Mouse (Mus musculus): ENCODE measurements around the gene Ssh2.
A peak's percentile ranks its signal among the peaks of the same experiment; 100 is the strongest.

Gene Ssh2

DNA sequence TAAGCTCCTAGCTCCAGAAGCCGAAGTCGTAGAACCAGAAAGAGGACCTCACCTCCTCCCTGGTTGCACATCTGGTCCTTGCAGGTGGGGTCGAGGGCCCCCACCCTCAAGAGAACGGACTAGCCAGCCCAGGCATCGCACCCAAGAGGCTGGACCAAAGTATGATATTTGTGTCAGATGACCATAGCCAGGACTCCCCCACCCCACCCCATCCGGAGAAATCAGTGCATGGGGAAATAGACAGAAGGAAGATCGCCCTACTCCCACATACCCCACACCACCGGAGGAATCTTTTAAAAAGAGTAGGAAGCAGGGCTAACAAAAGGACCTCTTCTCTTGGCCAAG lies 247.0 kb downstream of the Ssh2 start:
- no peak for DNase-seq (ENCODE audit: low spot score)

DNA sequence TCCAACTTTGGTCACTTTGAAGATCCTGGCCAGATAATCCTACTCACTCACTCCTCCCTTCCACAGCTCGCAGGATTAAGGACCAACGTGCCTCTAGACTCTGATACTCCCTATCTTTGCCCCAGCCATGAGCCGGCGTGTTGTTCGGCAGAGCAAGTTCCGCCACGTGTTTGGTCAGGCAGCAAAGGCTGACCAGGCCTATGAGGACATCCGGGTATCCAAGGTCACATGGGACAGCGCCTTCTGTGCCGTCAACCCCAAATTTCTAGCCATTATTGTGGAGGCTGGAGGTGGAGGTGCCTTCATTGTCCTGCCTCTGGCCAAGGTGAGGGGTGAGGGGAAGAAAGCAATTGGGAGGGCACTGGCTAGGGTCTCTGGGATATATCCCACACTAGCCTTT lies 247.7 kb downstream of the Ssh2 start:
- no peak for DNase-seq (ENCODE audit: low spot score)

DNA sequence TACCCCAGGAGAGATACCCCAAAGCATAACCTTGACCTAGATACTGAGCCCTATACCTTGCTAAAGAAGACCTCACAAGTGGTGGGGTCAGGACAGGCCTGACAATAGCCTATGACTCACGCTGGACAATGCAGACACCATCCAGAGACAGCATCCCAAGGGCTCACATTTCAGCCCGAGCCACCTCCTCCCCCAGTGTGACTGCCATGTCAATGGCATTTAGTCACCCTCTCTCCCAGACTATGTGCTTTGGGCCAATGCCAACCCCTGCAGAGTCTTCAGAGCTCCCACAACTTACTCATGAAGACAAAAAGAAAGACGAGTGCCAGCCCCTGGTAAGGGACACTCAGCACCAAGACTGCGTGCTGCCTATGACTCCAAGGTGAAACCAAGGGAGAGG lies 248.6 kb downstream of the Ssh2 start:
- no peak for DNase-seq (ENCODE audit: low spot score)

DNA sequence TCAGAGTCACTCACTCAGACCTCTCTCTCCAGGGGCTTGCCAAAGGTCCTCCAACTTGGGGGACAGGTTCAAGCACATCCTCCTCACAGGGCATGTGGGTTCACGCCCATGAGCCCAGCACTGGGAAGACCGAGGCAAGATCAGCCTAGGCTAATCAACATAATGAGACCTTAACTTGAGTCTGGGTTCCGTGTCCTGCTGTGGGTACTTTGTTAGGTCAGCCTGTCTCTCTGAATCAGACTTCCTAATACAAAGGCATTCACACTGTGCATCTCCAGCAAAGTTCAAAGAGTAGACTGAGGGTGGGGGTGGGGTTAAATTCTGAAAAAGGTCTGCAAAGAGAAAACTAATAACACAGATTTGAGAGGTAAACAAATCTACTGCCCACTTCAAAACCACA lies 249.0 kb downstream of the Ssh2 start:
- DNase-seq (ENCODE audit: low spot score), result no peak

DNA sequence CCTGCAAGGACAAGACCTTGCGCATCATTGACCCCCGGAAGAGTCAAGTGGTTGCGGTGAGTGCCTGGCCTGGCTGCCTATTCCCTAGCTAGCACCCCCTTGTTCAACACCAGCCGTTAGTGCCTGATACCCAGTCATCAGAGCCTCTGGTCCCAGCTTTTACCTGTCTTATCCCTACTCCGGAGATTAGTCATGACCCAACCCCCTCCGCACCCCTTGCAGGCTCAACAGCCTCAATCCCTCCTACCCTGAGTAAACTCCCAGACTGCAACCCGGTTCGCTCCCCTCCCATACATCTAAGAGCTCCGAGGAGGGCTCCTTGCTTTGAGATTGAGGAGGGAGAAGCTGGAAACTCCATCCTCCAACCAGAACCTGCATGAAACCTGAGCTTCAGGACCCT lies 250.5 kb downstream of the Ssh2 start:
- DNase-seq (ENCODE audit: low spot score), result no peak

DNA sequence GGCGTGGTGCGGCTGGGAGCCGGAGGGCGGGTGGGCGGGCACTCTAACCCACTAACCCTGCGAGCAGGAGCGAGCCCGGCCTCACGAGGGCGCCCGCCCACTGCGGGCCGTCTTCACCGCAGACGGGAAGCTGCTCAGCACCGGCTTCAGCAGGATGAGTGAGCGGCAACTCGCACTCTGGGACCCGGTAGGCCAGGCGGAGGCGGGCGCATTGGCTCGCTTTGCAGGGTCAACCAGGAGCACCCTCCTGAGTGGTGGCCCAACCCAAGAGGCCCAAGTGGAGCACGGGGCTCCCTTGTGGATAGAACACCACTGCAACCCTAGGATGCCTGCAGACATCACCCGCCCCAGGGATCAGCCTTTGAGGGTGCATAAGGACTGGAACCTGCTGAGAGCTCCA lies 251.1 kb downstream of the Ssh2 start:
- peak; percentile 63 for DNase-seq (ENCODE audit: low spot score)

DNA sequence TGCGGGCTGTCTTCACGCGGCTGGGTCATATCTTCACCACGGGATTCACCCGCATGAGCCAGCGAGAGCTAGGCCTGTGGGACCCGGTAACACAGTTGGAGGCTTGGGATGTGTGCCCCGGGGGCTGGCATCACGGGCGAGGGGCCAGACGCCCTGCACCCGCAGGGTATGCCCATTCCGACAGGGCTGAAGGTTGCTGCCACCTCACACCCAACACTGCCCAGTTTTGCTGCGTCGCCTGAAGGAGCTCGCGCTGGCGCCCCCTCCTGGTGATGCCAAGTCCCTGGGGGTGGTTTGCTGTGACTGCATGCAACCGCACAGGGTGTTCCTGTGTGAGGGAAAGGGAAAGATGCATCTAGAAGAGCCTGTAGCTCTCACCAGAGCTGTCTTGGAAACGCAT lies 251.7 kb downstream of the Ssh2 start:
- peak; percentile 73 for DNase-seq (ENCODE audit: low spot score)

DNA sequence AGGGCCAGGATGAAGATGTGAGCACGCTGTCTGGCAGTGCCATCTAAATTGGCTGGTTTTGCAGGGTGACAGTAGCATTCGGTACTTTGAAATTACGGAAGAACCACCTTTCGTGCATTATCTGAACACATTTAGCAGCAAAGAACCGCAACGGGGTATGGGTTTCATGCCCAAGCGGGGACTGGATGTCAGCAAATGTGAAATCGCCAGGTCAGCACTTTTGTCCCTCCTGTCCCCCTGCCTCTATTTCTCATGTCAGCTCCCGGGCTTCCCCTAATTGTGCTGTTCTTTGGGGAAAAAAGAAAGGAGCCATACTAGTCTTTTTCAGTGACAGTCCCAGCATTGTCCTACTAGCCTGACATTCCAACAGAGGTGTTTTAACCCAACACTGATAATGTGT lies 252.3 kb downstream of the Ssh2 start:
- no peak for DNase-seq (ENCODE audit: low spot score)

DNA sequence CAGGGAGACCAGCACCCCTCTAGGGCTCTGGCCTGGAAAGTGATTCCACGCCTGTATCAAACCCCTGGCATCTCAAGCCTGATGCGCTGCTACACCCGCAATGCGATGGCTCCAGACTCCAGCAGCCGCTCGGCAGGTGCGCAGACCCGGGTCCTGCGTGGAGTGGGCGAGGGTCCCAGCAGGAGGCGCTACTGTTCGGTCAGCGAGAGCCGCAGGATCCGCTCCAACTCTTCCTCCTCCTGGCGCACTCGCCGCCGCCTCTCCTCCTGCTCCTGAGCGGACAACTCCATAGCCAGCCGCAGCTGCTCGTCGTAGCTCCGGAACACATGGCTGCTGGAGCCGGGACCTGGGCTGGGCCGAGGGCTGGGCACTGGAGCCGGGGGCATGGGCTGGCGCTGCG lies 255.3 kb downstream of the Ssh2 start:
- no peak for DNase-seq (ENCODE audit: low spot score)

DNA sequence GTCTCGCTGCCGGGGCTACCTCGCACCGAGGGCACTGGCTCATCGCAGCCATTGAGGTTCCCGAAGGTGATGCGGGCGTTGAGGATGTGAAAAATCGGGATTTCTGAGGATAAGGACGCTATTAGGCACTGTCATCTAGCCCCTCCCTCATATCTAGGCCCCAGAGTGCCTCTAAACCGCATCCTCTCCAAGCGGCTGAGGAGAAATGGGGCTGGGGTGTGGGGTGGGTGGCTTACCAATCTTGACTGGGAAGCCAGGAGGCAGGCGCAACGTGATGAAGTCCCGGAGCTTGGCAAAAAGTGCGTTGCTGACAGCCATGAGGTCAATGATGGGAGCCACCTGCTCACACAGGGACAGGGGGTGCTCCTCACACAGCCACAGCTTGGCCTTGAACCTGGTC lies 256.7 kb downstream of the Ssh2 start:
- no peak for DNase-seq (ENCODE audit: low spot score)

DNA sequence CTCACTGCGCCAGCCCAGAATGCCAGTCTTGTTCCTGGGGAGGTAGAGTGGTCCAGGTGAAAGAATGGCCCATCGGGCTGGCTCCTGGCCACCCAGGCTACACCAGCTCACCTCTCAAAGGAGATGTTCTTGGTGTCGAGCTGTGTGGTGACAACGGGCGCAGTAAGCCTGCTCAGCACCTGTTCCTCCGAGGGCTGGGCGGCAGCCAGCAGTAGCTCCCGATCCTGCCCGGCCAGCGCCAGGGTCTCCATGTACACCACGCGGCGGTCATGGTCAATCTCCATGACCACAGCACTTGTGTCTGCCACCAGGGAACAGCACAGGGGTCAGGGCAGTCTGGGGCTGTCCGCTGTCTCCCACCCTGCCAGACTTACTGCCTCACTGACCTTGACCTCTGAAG lies 260.1 kb downstream of the Ssh2 start:
- DNase-seq (ENCODE audit: low spot score), result no peak

DNA sequence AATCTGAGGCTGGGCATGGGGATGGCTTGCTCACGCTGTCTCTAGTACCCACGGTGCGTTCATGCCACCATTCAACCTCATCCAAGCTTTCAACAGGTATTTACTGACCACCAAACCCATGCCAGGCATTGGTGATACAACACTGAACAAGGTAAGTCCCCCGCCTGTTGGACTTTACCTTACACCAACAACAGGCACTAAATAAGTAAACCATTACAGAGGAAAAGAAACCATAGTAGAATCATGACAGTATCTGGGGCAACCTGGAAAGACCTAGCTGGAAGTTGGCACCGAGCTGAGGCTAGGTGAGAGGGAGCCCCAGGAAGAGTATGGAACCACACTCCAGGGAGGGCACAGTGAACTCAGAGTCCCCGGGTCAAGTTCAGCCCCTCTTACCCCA lies 260.8 kb downstream of the Ssh2 start:
- no peak for DNase-seq (ENCODE audit: low spot score)

DNA sequence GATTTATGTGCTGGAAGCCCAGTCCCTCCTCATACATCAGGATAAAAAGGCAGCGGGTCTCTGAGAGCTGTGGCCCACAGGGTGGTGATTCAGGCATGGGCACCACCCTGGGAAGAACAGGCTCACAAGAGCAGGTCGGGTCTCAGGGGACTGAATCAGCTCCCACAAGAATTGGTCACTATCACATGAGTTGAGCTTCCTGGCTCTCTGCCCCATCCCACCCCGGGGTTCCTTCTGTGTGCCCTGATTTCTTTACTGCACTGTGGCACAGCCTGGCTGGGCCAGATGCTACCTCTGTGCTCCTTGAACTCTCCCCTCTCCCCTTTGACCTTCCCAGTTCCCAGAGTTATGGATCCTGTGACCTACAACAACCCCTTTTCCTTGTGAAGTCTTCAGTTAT lies 267.0 kb downstream of the Ssh2 start:
- no peak for DNase-seq (ENCODE audit: low spot score)

DNA sequence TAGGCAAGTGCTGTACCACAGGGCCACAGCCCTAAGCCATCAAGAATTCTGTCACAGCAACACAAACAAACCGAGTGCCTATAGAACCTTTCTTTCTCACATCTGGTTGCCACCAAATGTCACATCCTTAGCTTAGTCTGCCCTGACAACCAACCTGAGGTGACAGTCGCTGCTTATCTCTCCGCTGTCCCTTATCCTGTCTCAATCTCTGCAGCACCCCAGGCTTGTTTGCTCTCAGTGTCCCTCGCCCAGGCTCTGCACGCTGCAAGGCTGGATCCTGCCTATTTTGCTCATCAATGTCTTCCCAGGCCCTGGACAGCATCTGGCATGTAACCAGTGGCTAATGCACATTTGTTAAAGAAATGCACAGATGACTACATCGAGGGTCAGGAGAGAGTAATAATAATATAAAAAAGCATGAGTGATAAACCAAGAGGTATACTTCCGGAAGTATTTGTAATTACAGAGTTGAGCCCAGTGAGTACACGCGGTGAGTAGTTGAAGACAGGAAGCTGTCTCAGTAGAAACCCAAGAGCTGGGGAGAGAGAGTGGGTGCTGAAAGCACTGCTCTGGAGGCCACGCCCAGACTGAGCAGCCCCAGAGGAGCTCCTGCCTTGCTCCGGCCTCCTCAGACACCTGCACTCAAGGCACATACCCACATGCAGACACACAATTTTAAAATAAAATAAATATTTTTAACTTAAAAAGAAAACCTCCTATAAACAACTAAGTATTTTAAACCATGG lies 267.6 kb downstream of the Ssh2 start:
- no peak for DNase-seq (ENCODE audit: low spot score)

DNA sequence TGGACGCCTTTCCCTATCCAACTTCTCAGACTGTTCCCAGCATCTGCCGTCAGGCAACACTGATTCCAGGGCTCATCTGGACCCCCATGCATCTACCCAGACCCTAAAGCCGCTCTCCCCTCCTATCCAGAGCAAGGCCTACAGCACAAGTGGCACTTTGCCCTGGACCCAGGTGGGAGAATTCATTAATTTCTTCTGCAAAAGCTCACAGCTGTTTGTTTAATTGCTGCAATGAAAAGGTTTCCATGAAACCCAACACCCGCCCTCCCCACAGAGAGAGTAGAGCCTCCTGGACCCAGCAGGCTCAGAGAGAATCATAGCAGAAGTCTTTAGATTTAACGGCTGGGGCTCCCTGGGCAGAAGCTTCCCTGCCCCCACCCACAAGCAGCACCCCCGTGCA lies 269.1 kb downstream of the Ssh2 start:
- DNase-seq (ENCODE audit: low spot score), result no peak

DNA sequence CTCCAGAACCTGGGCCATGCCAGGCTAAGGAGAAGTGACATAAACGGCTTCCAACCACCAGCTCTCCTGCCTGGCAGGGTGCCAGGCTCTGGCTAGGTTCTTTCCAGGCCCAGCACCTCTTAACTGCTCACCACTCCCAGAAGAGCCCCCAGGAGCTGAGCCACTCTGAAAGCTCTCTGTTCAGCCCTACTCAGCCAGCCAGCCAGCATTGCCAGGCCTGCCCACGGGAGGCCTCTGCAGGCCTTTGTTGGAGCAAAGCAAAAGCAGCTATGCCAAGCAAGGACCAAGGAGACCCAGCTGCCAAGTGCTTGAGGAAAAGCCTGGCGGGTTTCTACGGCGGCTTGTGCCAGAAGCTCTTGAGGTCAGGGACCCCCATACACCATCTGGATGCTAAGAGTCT lies 270.7 kb downstream of the Ssh2 start:
- no peak for DNase-seq (ENCODE audit: low spot score)

DNA sequence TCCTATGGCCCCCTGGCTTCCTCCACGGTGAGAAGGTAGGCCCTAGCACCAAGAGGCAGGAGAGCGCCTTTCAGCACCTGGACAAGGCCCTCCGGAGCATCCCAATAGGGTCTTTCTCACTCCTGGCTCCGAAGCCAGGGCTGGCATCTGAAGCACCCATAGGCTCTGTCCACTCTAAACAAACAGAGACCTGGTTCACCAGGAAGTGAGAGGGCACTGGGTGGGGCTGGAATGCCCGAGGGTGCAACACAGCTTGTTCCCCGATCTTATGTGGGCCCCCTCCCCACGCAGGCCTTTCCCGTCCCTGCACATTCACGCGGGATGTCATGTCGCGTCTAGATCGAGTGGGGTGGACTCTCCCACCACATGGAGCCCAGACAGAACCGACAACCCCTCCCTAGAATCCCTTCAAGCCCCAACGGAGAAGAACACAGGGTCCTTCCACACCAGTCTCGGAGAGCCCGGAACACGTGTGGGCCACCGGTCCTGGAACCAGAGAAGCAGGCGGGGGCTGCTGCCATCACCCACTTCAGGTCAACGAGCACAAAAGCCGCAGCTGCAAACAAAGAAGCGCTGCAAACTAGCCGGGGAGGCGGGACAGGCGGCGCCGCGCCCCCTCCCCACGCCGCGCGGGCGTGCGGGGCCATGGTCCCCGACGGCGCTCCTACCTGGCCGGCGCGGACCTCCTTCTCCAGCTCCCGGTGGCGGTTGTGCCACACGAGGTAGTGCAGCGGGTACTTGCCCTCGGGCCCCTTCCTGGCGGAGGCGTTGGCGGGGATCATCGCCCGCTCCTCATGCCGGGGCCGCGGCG lies 272.9 kb downstream of the Ssh2 start:
- peak; percentile 46 for DNase-seq (ENCODE audit: low spot score)

DNA sequence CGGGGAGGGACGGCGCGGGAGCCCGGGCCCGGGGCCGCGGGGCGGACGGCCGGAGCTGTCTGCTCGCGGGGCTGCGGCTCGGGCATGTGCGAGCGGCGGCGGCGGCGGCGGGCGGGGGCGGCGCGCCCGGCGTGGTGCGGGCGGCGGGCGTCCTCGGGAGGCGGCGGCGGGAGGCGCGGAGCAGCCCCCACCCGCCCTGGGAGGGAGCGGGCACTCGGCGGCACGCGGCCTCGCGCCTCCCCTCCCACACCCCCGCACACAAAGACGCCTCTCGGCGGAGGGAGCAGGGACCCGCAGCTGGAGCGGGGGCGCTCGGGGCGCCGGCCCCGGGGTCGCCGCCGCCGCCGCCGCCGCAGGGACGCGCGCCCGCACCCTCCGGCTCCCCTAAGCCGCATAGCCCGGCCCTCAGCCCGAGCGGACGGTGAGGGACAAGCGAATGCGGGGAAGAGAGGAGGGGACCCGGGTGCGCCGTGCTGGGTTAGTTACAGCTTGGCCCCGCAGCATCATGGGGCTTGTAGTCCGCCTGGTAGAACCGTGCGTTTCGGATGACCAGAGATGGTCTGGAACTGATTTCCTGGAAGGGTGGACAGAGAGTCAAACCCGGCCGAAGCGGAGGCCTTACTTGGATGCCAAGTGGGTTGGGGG lies 273.6 kb downstream of the Ssh2 start, which contains the start of gene Ankrd13b:
TSS of gene Ankrd13b (minus strand) at position 88 of the 645 bp plus-strand sequence.
- peak; percentile 91 for DNase-seq (ENCODE audit: low spot score)

DNA sequence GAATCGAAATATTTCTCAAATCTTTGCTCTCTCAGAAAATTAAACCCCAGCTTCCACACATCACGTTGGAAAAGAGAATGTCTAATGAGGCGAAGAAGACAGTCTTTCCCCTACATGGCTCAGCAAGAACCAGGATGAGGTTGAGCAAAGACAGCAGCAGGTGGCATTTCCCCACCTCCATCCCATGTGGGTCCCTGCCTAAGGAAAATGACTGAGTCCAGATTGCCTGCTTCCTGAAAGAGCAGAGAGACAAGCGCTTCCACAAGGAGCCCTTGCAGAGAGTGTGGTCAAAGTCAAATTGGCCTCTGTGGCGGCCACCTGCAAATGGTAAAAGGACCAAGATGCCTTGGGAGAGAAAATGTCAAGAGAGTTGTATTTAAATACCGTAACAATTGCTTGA lies 274.4 kb downstream of the Ssh2 start:
- DNase-seq (ENCODE audit: low spot score), result no peak

DNA sequence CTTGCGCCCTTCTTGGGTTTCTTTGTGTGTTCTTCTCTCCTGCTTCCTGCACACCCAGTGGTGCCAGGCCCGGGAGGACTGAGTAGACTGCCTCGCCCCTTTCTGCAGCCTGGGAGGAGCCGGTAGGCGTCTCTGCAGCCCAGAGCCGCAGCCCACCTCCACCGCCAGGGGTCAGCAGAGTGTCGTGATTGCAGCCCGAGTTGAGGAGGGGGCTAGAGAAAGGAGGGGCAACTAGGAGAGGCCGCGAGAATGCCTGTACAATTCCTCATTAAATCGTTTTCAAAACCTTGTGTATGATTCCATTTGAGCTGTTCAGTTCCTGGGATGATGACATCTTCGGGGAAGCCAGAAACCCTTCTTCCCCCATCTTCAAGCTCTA lies 275.0 kb downstream of the Ssh2 start:
- peak; percentile 98 for DNase-seq (ENCODE audit: low spot score)

DNA sequence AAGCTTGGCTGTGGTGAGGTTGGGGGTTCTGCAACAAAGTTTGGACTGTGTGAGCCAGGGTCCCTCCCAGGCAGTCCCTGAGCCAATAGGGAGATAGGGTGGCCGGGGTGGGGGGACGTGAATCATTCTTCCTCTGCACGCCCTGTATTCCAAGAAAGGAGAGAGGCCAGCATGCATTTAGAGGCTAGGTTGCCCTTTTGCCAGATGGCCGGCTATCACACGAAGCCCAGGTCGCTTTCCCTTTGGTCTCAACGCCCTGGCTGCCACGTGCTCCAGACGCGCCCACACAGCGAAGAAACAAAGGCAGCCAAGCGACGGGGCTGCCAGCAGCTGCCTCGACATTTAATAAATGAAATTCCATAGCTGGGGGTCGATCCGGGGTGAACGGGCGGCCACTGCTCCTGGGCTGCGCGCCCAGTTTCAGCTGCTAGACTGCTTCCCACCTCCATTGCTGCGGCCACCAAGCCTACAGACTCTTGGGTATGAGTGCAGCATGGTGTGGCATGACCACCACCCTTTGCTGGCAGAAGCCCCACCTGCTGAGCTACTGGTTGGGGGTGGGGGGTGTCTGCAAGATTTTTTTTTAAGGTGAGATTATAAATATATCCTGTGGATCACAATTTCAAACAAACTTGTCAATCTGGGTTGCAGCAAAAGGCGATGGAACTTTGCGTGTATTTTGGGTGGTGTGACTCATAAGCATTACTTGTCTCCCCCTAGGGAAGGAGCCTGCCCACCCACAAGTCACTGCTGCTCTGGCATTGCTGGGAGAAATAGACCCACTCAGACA lies 275.6 kb downstream of the Ssh2 start:
- peak; percentile 90 for DNase-seq (ENCODE audit: low spot score)

DNA sequence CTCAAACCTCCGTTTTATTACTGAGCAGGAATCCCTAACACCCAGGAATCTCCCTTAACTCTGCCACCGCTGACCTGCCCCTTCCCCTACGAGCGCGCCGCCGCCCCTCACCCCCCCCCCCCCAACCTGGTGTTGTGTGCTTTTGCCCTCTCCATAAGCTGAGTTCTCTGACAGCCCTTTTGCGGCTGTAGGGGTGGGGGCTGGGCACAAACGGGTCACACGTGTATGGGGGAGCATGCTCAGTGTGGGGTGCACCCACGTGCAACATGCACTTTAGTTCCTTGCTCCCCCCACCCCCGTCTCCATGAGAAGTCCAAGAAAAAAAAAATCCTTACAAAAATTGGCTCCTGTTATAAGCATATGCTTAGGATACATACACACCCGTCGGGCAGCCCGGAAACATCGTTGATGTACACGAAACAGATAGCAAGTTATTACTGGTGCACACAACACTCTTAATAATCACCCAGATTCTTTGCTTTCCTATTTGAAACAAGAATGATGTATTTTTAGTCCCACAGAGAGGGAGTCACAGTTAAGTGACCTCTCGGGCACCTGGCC lies 276.3 kb downstream of the Ssh2 start:
- DNase-seq (ENCODE audit: low spot score), result no peak
